Mouse (Mus musculus) layer of hippocampus, postnatal 10 days (tissue): ENCODE measurements around the gene Cps1. TPM values are rescaled to one million over a fixed set of nuclear protein-coding genes. Genes with fewer than 3 reads are reported as not detected.

Experiments used
- DNase-seq, 2 experiments: peaks; one replicate each; pipeline ENCODE4 v3.0.0; 2021; ENCODE audit warnings: low spot score in 2 of 2
- total RNA-seq, 2 experiments: library from RNA; stranded (reverse); gene quantifications; 2 replicates each; pipeline ENCODE4 v1.2.3; 2021

Cps1 gene
- total RNA-seq, 2 experiments from 2014 or later: 0.45 to 0.64 TPM

DNA sequence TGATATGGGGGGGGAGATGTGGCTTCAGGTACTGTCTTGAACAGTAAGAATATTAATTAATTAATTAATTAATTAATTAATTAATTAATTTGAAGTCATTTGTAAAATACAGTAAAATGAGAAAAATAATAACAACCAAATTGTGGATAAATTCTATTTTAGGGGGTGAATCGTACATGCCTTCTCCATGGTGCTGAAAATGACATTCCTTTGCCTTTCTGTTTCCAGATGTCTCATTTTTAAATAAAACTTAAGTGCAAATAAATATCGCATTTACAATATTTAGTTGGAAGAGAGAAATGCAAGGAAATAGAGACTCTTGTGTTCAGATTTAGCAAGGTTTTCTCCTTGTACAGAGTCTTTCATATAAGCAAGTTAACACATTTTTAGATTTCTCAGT is 112.0 kb downstream of the Cps1 start:
- DNase-seq: no peak

GRCm38 (mm10) chr1:67235468-67236217 is 112.8 kb downstream of the Cps1 start:
- DNase-seq: no peak

DNA sequence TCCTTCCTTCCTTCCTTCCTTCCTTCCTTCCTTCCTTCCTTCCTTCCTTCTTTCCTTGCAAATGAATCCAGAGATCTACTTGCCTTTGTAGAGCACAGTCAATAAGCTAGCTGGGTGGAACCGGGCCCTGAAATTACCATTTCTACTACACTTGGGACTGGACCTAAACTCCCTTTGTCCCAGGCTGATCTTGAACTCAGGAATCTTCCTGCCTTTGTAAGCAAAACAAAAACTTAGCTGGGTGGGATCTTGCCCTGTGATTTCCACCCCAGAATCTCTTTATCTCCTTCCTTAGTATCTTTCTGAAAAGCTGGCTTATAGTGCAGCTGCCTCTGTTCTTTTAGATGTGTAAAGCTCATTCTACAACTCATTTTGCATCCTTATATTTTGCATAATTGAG is 115.6 kb downstream of the Cps1 start:
- DNase-seq: no peak

DNA sequence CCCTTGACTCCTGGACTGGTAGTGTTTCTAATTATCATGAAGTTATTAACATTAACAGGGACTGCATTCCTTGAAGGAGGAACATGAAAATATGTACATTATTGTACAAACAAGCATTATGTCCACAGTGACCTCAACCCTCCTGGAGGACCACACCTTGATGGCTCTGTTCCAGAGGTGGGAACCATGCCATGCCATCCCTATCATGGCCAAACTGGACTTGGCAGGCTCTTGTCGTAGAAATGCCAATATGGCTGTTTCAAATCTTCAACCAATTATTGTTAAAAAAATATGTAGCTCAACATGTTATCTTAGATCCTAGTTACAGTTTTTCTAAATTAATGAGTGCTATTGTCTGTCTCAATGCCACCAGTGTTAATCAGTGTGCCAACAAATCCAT is 116.1 kb downstream of the Cps1 start:
- no peak for DNase-seq

GRCm38 (mm10) chr1:67265222-67265621 is 142.4 kb downstream of the Cps1 start:
- no peak for DNase-seq

GRCm38 (mm10) chr1:67267972-67268371 is 145.1 kb downstream of the Cps1 start:
- no peak for DNase-seq

- DNase-seq: no peak
These were observed 145.6 kb downstream of the Cps1 start for GRCm38 (mm10) chr1:67268450-67268849.

DNA sequence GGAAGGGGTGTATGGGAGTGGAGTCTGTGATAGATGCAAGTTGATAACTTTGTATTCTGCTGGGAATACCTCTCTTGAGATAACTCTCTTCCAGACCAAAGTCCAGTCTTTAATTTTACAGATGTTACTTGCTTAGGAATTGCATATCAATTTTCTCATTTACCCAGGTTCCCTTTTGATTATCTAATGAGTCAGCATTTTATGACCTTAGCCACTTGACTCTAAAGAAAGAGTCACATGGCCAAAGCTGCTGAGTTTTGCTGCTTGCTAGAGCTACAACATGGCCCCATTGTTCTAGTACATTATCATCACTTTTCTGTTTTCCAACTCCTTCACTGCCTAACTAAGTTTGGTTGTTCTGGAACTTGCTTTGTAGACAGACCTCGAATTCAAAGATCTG is 153.4 kb downstream of the Cps1 start:
- no peak for DNase-seq

Other genes with a start within 250 kb of the Cps1 start
- 1 to 10 TPM in 1 of 2 experiments, under 1 TPM in 1; 0.34 to 1.0 TPM for gene Myl1, start 177.6 kb upstream of the Cps1 start, total RNA-seq
- gene Lancl1, start 84.2 kb upstream of the Cps1 start, total RNA-seq: 100 to 1,000 TPM; 136 to 145 TPM